Mouse (Mus musculus) limb, embryonic 12.5 days (tissue): Measurements from ENCODE around the gene Ints13. TPM values are rescaled to one million over a fixed set of nuclear protein-coding genes. Genes with fewer than 3 reads are reported as not detected.
A peak's percentile ranks its signal among the peaks of the same experiment; 100 is the strongest.
"Not testable (repeated sequence)": the region's sequence is repeated elsewhere in the genome, so short reads cannot be mapped to it uniquely, and the experiment has no call there.

ENCODE experiments used
- ATAC-seq: fragments of 200-750 bp; cut with Nextera tagmentation; 2 replicates; pipeline ENCODE4 v1.8.0; 2017; ENCODE audit warnings: low read depth, moderate TSS enrichment; ENCODE audit not compliant: insufficient number of reproducible peaks, insufficient read depth, low FRiP score, low TSS enrichment
- H3K27ac ChIP-seq: fragments of 300-500 bp; sonication (generic); 2 replicates; pipeline ENCODE4 v1.5.1; 2016; ENCODE audit warnings: mild to moderate bottlenecking, moderate library complexity
- H3K27me3 ChIP-seq: fragments of 300-500 bp; sonication (generic); 2 replicates; pipeline ENCODE4 v1.6.1; 2016; ENCODE audit warnings: mild to moderate bottlenecking, moderate library complexity
- H3K36me3 ChIP-seq: fragments of 300-500 bp; sonication (generic); 2 replicates; pipeline ENCODE4 v1.6.1; 2016; ENCODE audit warnings: mild to moderate bottlenecking, moderate library complexity
- H3K4me1 ChIP-seq: fragments of 300-500 bp; sonication (generic); replicated peaks from 2 replicates; pipeline ENCODE4 v1.6.1; 2016
- H3K4me2 ChIP-seq: fragments of 300-500 bp; sonication (generic); 2 replicates; pipeline ENCODE4 v1.6.1; 2016; ENCODE audit warnings: mild to moderate bottlenecking, moderate library complexity
- H3K4me3 ChIP-seq: fragments of 300-500 bp; sonication (generic); replicated peaks from 2 replicates; pipeline ENCODE4 v1.5.1; 2016; ENCODE audit warnings: mild to moderate bottlenecking
- H3K9ac ChIP-seq: fragments of 300-500 bp; sonication (generic); replicated peaks from 2 replicates; pipeline ENCODE4 v1.6.1; 2016; ENCODE audit warnings: mild to moderate bottlenecking, moderate library complexity
- H3K9me3 ChIP-seq: fragments of 300-500 bp; sonication (generic); 2 replicates; pipeline ENCODE4 v1.6.1; 2016; ENCODE audit warnings: mild to moderate bottlenecking, moderate library complexity
- WGBS: fragments of 180-500 bp; shearing (Covaris S2); methylation state at CpG from one replicate; pipeline ENCODE4 v1.1.7; 2016; 5-methylcytosine and 5-hydroxymethylcytosine counted together
- polyA plus RNA-seq: library from polyadenylated mRNA; unstranded; fragments of >200 nt; fragmentation: Nextera tagmentation; extraction: Ambion mirVana; gene quantifications from 2 replicates; pipeline ENCODE4 v1.2.1, GENCODE M21; 2016

Ints13 gene
- polyA plus RNA-seq, 1 experiment from 2014 or later, result 92.9 TPM

GRCm38 (mm10) chr6:146583366-146584046 is 5.9 kb upstream of the Ints13 start:
- Histone ChIP-seq H3K27ac (no peak overlapping the region), H3K27me3 (no peaks in the 10 kb centered on the region), H3K4me2 (no peak overlapping the region), H3K9me3 (no peaks in the 10 kb centered on the region), H3K9ac (no peak overlapping the region), H3K4me3 (no peak overlapping the region), H3K36me3 (peaks cover 30% of the 10 kb centered on the region), H3K4me1 (peaks cover 13% of the 10 kb centered on the region)
- 81% methylated on average over 2 of the region's 2 CpGs for WGBS
- no peak for ATAC-seq

GRCm38 (mm10) chr6:146580381-146580926 is 2.8 kb upstream of the Ints13 start:
- H3K27me3 ChIP-seq, result no peaks in the 10 kb centered on the region
- 28% methylated on average over 2 of the region's 2 CpGs for WGBS
- no peak overlapping the region for H3K4me2 ChIP-seq
- peaks cover 26% of the 10 kb centered on the region for H3K4me1 ChIP-seq
- H3K27ac ChIP-seq, result no peak overlapping the region
- no peak overlapping the region for H3K9ac ChIP-seq
- peaks cover 3% of the 10 kb centered on the region for H3K36me3 ChIP-seq
- no peaks in the 10 kb centered on the region for H3K9me3 ChIP-seq
- no peak for ATAC-seq
- no peak overlapping the region for H3K4me3 ChIP-seq

GRCm38 (mm10) chr6:146578586-146578985 is 951 bp upstream of the Ints13 start:
- H3K27ac ChIP-seq, result peak overlapping the region; percentile 96
- no peak for ATAC-seq
- peak overlapping the region; percentile 95 for H3K9ac ChIP-seq
- H3K27me3 ChIP-seq, result no peaks in the 10 kb centered on the region
- peak overlapping the region; percentile 65 for H3K4me2 ChIP-seq
- 14% methylated on average over 7 of the region's 7 CpGs for WGBS
- H3K4me1 ChIP-seq, result peaks cover 32% of the 10 kb centered on the region
- H3K36me3 ChIP-seq, result no peaks in the 10 kb centered on the region
- H3K9me3 ChIP-seq, result no peaks in the 10 kb centered on the region
- H3K4me3 ChIP-seq, result peak overlapping the region; percentile 88

- no peaks in the 10 kb centered on the region for H3K36me3 ChIP-seq
- peaks cover 34% of the 10 kb centered on the region for H3K4me1 ChIP-seq
- no peaks in the 10 kb centered on the region for H3K27me3 ChIP-seq
- no peaks in the 10 kb centered on the region for H3K9me3 ChIP-seq
- H3K9ac ChIP-seq, result peak overlapping the region; percentile 95
- peak; percentile 45; the same call in 1 of the 2 replicates for ATAC-seq
- peak overlapping the region; percentile 88 for H3K4me3 ChIP-seq
- under 1% methylated on average over 22 of the region's 22 CpGs for WGBS
- H3K27ac ChIP-seq, result peak overlapping the region; percentile 96
- H3K4me2 ChIP-seq, result peak overlapping the region; percentile 65
Observed at GRCm38 (mm10) chr6:146578111-146578531, 486 bp upstream of the Ints13 start.

- ATAC-seq, result no peak
Observed at GRCm38 (mm10) chr6:146576903-146577302, 732 bp downstream of the Ints13 start, which contains the start of gene Fgfr1op2. Gene Fgfr1op2, plus strand, starts transcription at chr6:146577203.

GRCm38 (mm10) chr6:146572073-146572472 is 5.6 kb downstream of the Ints13 start:
- no peak overlapping the region for H3K4me2 ChIP-seq
- no peak overlapping the region for H3K4me3 ChIP-seq
- H3K9ac ChIP-seq, result no peak overlapping the region
- no peaks in the 10 kb centered on the region for H3K27me3 ChIP-seq
- H3K9me3 ChIP-seq, result no peaks in the 10 kb centered on the region
- ATAC-seq, result no peak
- H3K36me3 ChIP-seq, result peaks cover 14% of the 10 kb centered on the region; the same call in 1 of the 2 replicates
- H3K4me1 ChIP-seq, result peaks cover 33% of the 10 kb centered on the region
- H3K27ac ChIP-seq, result no peak overlapping the region

More at GRCm38 (mm10) chr6:146576903-146577302, 732 bp downstream of the Ints13 start, which contains the start of gene Fgfr1op2:
- Histone ChIP-seq H3K36me3 (no peaks in the 10 kb centered on the region), H3K27me3 (no peaks in the 10 kb centered on the region), H3K9ac (peak within 1 kb of the TSS; percentile 95), H3K4me3 (peak within 1 kb of the TSS; percentile 88), H3K4me2 (peak within 1 kb of the TSS; percentile 65), H3K9me3 (no peaks in the 10 kb centered on the region), H3K27ac (peak within 1 kb of the TSS; percentile 96), H3K4me1 (peaks cover 45% of the 10 kb centered on the region)
- under 1% methylated on average over 13 of the region's 13 CpGs for whole genome bisulfite sequencing

- not testable (repeated sequence) for H3K9ac ChIP-seq, ATAC-seq, H3K4me3 ChIP-seq, H3K27ac ChIP-seq, H3K27me3 ChIP-seq, H3K4me1 ChIP-seq, H3K9me3 ChIP-seq, H3K4me2 ChIP-seq
- 87% methylated on average over 1 of the region's 1 CpGs for WGBS
- H3K36me3 ChIP-seq, result peaks cover 74% of the 10 kb centered on the region
Observed at GRCm38 (mm10) chr6:146562461-146562860, 15.2 kb downstream of the Ints13 start.

- ATAC-seq, result no peak
- H3K9ac ChIP-seq, result no peak overlapping the region
- H3K27ac ChIP-seq, result no peak overlapping the region
- no peak overlapping the region for H3K4me2 ChIP-seq
- no peaks in the 10 kb centered on the region for H3K9me3 ChIP-seq
- H3K27me3 ChIP-seq, result no peaks in the 10 kb centered on the region
- H3K36me3 ChIP-seq, result peaks cover 92% of the 10 kb centered on the region
- H3K4me3 ChIP-seq, result no peak overlapping the region
- H3K4me1 ChIP-seq, result no peaks in the 10 kb centered on the region
Observed at GRCm38 (mm10) chr6:146551326-146551725, 26.3 kb downstream of the Ints13 start.

- no peak for ATAC-seq
- no peak overlapping the region for H3K4me3 ChIP-seq
- no peaks in the 10 kb centered on the region for H3K9me3 ChIP-seq
- H3K4me1 ChIP-seq, result no peaks in the 10 kb centered on the region
- H3K27me3 ChIP-seq, result no peaks in the 10 kb centered on the region
- H3K9ac ChIP-seq, result no peak overlapping the region
- WGBS, result 81% methylated on average over 2 of the region's 2 CpGs
- peaks cover 91% of the 10 kb centered on the region for H3K36me3 ChIP-seq
- H3K4me2 ChIP-seq, result no peak overlapping the region
- no peak overlapping the region for H3K27ac ChIP-seq
Observed at GRCm38 (mm10) chr6:146550421-146550820, 27.2 kb downstream of the Ints13 start.

GRCm38 (mm10) chr6:146545289-146545865 is 32.3 kb downstream of the Ints13 start:
- Histone ChIP-seq H3K27ac (no peak overlapping the region), H3K36me3 (peaks cover 48% of the 10 kb centered on the region), H3K9ac (no peak overlapping the region), H3K4me1 (no peaks in the 10 kb centered on the region), H3K27me3 (no peaks in the 10 kb centered on the region), H3K4me3 (no peak overlapping the region), H3K9me3 (no peaks in the 10 kb centered on the region), H3K4me2 (no peak overlapping the region)
- ATAC-seq, result no peak
- 83% methylated on average over 5 of the region's 5 CpGs for WGBS

- Histone ChIP-seq H3K36me3 (peaks cover 41% of the 10 kb centered on the region), H3K9me3 (no peaks in the 10 kb centered on the region), H3K4me1 (no peaks in the 10 kb centered on the region), H3K27ac (no peak overlapping the region), H3K4me3 (no peak overlapping the region), H3K9ac (no peak overlapping the region), H3K27me3 (no peaks in the 10 kb centered on the region), H3K4me2 (no peak overlapping the region)
- no peak for ATAC-seq
- WGBS, result 97% methylated on average over 1 of the region's 1 CpGs
Observed at GRCm38 (mm10) chr6:146544622-146545021, 33.0 kb downstream of the Ints13 start.
